25 mouse cellular contexts compared by ENCODE assay signal in the genomic region with DNA sequence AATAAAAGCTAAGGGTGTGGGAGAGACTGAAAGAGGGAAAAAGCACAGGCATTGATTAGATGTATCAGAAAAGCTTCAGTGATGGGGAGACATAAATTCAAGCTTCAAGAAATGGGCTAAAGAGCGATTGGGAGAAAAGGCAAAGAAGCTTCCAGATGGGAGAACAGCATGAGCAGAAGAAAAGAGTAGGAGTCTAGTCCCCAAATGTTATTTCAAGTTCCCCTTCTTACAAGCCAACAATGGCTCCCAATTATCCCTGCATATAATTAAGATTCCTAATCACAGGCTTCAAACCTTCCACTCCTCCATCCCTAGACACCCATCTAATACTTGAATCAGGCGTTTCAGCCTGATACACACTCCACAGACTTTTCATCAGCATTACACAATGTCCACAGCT.
"Had no signal": no experiment of that assay in that cellular context is flagged by ENCODE, and none has a peak within 500 bp of the region (broad histone marks: within the 10 kb centered on the region; RNA-seq: fewer than 3 reads in every experiment).

No protein-coding gene starts in this region.

- H3K27ac ChIP-seq: kidney, embryonic 15.5 days; limb, embryonic 10.5 days; limb, embryonic 13.5 days; liver, embryonic 12.5 days; liver, embryonic 15.5 days; lung, embryonic 15.5 days; midbrain, embryonic 10.5 days; midbrain, embryonic 13.5 days; neural tube, embryonic 13.5 days; stomach, postnatal 0 days had no signal

- H3K27me3 ChIP-seq: kidney, embryonic 15.5 days; limb, embryonic 13.5 days; liver, embryonic 12.5 days; liver, embryonic 15.5 days; lung, embryonic 15.5 days; megakaryocyte, embryonic 14.5 days; midbrain, embryonic 13.5 days; neural tube, embryonic 13.5 days had no signal

- H3K9me3 ChIP-seq: kidney, embryonic 15.5 days; limb, embryonic 10.5 days; limb, embryonic 13.5 days; liver, embryonic 12.5 days; liver, embryonic 15.5 days; lung, embryonic 15.5 days; megakaryocyte, embryonic 14.5 days; midbrain, embryonic 10.5 days; midbrain, embryonic 13.5 days; neural tube, embryonic 13.5 days had no signal

- H3K9ac ChIP-seq: kidney, embryonic 15.5 days; limb, embryonic 13.5 days; liver, embryonic 12.5 days; liver, embryonic 15.5 days; lung, embryonic 15.5 days; midbrain, embryonic 13.5 days; neural tube, embryonic 13.5 days had no signal

- H3K4me2 ChIP-seq: kidney, embryonic 15.5 days; limb, embryonic 13.5 days; liver, embryonic 12.5 days; liver, embryonic 15.5 days; lung, embryonic 15.5 days; midbrain, embryonic 13.5 days; neural tube, embryonic 13.5 days had no signal

- DNase-seq: kidney, adult 2 months; kidney, postnatal 10 days; kidney, postnatal 36 days; liver; lung, adult 18-20 months; lung, postnatal 10 days; lung, postnatal 36 days; retina, postnatal 1 day; right cerebral cortex, postnatal 14 days; right cerebral cortex, postnatal 4 days; thymus, postnatal 25 days had no signal

- ATAC-seq: intestine, postnatal 0 days; liver, embryonic 12.5 days; midbrain, embryonic 13.5 days; midbrain, embryonic 16.5 days had no signal

- H3K4me1 ChIP-seq: kidney, embryonic 15.5 days; limb, embryonic 10.5 days; limb, embryonic 13.5 days; liver, embryonic 12.5 days; liver, embryonic 15.5 days; lung, embryonic 15.5 days; megakaryocyte, embryonic 14.5 days; neural tube, embryonic 13.5 days had no signal

- H3K4me3 ChIP-seq: kidney, embryonic 15.5 days; limb, embryonic 10.5 days; limb, embryonic 13.5 days; liver, embryonic 12.5 days; liver, embryonic 15.5 days; lung, embryonic 15.5 days; megakaryocyte, embryonic 14.5 days; midbrain, embryonic 10.5 days; midbrain, embryonic 13.5 days; myocyte; neural tube, embryonic 13.5 days had no signal

- H3K36me3 ChIP-seq: kidney, embryonic 15.5 days; limb, embryonic 10.5 days; limb, embryonic 13.5 days; liver, embryonic 12.5 days; liver, embryonic 15.5 days; lung, embryonic 15.5 days; midbrain, embryonic 10.5 days; midbrain, embryonic 13.5 days; neural tube, embryonic 13.5 days had no signal
